Mouse (Mus musculus): Measurements from ENCODE around the gene Rhoa.

GRCm38 (mm10) chr9:108264191-108264921 lies 41.6 kb upstream of the Rhoa start:
- TF ChIP-seq POLR2A (IDR thresholded peaks at IDR 0.05; ENCODE audit: insufficient read depth, low read depth, low read length) (no peak), CTCF (IDR thresholded peaks at IDR 0.05; ENCODE audit: insufficient read depth, low read depth, low read length) (no peak)
